Mouse (Mus musculus) layer of hippocampus, postnatal 10 days (tissue): ENCODE measurements at regions not wholly inside any gene's neighbourhood (a gene's known extent, or its start where the extent isn't known, plus 50 kb on each side); places are given as distances from the start of the nearest gene placed in this dataset.
A peak's percentile ranks its signal among the peaks of the same experiment; 100 is the strongest.

ENCODE experiments used
- DNase-seq, 2 experiments: peaks; one replicate each; pipeline ENCODE4 v3.0.0; 2021; ENCODE audit warnings: low spot score in 2 of 2

- no peak for DNase-seq
Measured at GRCm38 (mm10) chr11:18722770-18723169, 296.0 kb downstream of the Meis1 start.

- no peak for DNase-seq
Measured at GRCm38 (mm10) chr11:18715851-18716126, 303.0 kb downstream of the Meis1 start.

DNA sequence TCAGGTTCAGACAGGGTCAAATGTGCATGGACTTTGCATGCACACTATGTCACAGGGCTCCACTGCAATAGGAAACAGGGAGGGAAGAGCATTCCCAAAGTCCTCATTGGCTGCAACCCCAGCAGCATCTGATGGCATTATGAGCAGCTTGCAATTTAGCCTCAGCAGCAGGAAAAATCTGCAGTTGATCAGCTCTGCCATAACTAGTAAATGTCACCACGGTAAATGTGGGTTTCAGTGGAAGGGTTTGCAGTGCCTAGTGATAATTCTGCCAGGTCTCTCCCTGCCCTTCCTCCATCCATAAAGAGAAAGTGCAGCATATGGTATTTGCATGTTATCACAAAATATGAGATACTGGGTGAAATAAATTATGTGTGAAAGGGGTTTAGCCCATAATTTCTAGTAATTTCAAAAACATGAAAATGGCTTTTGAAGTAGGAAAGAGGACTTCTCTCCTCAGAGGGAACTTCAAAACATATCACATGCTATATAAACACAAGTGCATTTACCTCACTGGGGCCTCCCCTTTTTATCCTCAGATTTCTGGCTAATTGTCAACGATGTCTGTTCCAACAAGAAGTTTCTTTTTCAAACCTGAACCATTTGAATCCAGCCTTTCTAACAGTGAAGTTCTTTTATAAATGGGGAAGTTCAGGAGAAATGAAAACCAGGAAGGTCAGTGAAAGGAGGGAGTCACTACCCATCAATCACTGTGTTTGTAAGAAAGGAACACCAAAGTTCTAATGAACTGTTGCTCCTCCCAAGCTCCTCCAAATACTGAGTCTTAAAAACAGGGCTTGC, 303.5 kb downstream of the Meis1 start:
- peak; percentile 22 to 24 for DNase-seq

GRCm38 (mm10) chr11:18714400-18714799, 304.4 kb downstream of the Meis1 start:
- DNase-seq, result no peak

DNA sequence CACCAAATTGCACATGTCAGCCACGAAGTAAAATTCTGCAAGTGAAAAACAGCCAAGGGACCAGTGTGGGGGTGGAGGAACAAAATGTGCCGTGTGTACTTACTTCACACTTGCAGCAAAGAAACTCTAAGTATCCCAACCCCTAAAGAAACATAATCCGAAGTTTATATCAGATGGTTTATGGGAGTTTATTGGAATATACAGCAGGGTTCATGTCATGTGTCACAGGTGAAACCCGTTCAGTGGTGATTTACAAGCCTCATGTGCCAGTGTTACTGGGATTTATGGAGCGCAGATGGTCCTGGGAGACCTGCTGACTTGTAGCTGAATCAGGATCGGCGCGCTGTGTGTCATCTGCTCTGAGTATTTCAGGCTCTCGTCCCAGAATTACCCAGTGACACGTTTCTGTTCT, 306.1 kb downstream of the Meis1 start:
- DNase-seq, result peak; percentile 30 to 55

DNA sequence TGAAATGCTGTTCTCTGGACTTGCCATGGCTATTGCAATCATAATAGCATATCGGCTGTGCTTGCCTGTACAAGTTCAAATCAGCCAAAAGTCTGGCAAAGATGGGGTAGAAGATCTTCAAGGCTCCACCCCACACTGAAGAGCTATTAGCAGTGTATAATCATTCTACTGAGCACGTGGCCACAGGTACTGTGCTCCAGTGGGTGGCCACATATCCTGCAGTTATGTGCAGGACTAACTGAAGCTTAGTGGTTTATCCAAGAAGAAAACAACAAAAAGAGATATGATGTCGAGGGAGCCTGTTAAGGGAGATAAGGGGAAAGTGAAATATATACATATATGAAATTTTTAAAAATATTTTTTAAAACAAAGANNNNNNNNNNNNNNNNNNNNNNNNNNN, 309.2 kb downstream of the Meis1 start:
- no peak for DNase-seq

GRCm38 (mm10) chr11:18681593-18681992, 337.2 kb downstream of the Meis1 start:
- DNase-seq, result no peak

- no peak for DNase-seq
Measured at GRCm38 (mm10) chr11:18676876-18677275, 341.9 kb downstream of the Meis1 start.

- peak; percentile 16 to 24 for DNase-seq
Measured at GRCm38 (mm10) chr11:18670967-18671366, 347.8 kb downstream of the Meis1 start.

DNA sequence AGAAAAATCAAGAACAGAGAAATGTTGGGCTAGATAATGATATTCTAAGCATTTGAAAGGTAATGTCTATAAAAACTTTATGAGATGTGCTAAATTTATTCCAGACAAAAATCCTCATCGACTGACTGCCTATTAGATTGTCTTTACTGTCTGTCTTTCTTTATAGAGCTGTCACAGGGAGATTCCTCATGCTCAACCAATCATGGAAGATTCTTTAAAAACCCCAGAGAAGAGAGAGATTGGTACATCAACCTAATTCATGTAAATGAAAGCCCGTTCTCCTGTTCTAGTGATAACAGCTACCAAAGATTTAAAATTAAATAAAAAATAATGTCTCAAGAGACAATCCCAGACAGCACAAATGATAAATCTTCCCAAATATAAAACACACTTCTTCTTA, 349.5 kb downstream of the Meis1 start:
- no peak for DNase-seq

DNA sequence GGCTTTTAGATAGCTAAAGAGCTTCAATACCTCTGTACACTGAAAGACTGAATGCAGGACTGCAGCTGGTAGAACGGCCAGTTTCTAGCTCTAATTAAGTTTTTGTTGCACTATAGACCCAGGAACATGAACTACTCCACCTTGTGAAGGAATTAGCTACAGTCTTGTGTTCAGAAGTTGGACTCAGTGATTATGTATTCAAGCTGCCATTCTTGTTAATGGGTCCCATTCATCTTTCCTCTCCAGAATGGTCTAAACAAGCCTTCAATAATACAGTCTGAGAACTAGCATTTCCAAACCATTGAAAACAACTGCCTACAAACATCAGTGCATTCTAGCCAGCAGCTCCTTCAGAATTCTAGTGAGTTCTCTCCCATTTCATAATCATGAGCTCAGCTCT, 362.4 kb downstream of the Meis1 start:
- no peak for DNase-seq

- DNase-seq, result no peak
Measured at GRCm38 (mm10) chr11:18631975-18632773, 386.6 kb downstream of the Meis1 start.

DNA sequence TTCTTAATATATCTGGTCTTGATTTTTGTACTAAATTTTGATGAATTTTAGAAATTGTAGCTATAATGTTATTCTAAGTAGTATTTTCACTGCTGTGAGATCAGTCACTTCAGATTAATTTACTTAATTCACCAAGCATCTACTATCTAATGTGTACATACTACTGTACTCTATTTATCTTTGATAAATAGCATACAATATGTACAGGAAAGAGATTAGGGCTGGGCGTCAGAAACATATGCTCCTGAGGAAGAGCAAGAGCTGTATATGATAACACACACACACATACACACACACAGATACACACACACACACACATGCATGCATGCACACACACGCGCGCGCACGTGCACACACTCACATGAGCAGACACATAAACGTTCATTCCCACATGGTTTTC, 387.2 kb downstream of the Meis1 start:
- DNase-seq, result no peak

DNA sequence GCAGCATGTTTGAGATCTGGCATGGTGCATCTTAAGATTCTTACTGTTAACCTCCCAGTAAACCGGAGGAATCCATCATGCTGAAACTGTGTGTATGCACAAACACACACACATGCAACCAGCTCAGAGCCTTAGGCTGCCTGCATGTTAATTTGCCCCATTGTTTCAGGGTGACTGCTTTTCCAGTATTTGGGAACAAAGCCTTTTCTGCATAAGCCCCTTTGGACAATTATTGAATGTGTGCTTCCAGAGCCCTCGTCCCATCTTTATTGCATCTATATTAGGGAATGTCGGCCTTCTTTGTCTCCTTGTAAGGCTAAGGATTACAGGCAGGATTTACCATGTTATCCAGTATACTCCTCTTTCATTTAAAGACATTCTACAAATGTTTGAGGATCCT, 397.0 kb downstream of the Meis1 start:
- no peak for DNase-seq

DNA sequence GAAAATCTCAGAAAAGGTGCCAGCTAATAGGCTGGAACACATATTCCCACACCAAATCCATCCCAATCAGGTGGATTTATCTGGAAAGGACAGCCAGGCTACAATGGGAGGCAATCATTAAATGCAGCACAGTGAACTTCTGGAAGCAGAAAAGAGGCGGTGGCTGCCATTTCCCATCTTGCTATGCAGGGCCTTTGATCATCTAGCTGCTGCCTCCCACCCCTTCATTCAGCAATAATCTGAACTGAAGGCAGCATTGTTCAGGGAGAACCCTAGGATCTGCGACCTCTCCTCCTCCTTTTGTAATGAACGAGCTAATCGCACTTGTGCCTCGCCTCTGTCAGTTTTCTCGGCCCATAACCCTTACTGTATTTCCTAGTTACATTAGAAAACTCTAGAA, 413.9 kb downstream of the Meis1 start:
- DNase-seq, result no peak

- no peak for DNase-seq
Measured at GRCm38 (mm10) chr11:18601568-18602182, 417.1 kb downstream of the Meis1 start.

- DNase-seq, result no peak
Measured at GRCm38 (mm10) chr11:18598349-18598748, 420.4 kb downstream of the Meis1 start.

DNA sequence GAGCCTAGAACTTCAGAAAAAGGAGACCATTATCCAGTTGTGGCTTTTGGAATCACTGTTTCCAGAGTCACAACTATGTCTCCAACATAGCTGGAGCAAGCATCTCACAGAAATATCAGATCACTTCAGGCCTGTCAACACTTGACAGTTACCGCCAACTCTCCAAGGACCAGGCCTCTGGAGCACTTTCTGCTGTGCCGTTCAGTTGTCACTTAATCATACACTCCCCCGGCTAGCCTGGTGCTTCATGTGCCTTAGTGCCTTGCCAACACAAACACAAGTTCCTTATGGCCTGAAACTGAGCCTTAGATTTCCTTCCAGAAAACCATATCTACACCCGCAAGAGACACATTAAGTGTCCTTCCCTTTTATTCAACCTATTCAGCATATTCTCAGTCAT, 421.8 kb downstream of the Meis1 start:
- no peak for DNase-seq

DNA sequence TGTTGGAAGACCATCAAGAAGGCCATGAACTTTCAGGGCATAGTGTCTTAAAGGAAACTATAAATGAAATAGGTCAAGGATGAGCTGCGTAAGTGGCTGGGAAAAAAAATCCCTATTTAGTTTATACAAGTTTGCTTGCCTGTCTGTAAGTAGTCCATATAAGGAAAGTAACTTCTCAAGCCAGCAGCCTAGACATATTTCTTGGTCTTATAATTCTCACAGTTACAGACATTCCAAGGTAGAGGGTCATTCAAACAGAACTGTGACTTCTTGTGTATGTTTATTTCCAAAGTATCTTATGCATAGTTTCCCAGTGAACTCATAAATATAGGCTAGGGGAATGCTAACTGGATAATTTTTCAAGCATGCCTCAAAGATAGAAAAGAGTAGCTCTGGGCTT, 428.3 kb downstream of the Meis1 start:
- DNase-seq, result no peak

DNA sequence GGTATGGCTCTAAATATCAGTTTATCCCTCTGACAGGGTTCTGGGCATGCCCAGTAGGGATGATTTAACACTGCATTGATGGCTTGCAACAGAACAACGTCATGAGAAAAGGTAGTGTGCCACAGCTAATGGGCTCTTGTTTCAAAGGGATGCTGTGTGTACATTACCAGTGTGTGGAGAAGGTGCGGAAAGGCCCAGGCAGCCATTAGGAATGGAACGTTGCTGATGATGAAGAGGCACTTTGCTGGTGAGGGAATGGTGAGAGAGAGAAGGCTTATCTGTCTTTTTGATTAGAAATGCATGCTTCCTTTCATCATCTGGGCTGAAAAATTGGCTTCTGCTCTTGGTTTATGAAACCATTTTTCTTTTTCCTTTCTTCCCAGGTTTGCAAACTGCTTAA, 432.3 kb downstream of the Meis1 start:
- DNase-seq, result no peak

- no peak for DNase-seq
Measured at GRCm38 (mm10) chr11:18585031-18585430, 433.8 kb downstream of the Meis1 start.

- no peak for DNase-seq
Measured at GRCm38 (mm10) chr11:18582781-18583161, 436.0 kb downstream of the Meis1 start.
